Mouse (Mus musculus) stomach, postnatal 0 days (tissue): ENCODE measurements around the gene Arhgef28.

Source experiments
- CTCF ChIP-seq: IDR thresholded peaks from 2 replicates; pipeline ENCODE4 v1.5.1; 2016; ENCODE audit warnings: antibody characterized with exemption, low read depth, mild to moderate bottlenecking, moderate library complexity
- EP300 ChIP-seq: optimal IDR thresholded peaks from 2 replicates; pipeline ENCODE3; 2016; ENCODE audit warnings: antibody characterized with exemption

- TF ChIP-seq CTCF (no peak), EP300 (no peak)
Measured at GRCm38 (mm10) chr13:98112812-98113503, 93.3 kb downstream of the Arhgef28 start.
